Mouse (Mus musculus) spleen, adult 12 weeks (tissue): ENCODE results near the gene Olfr130.

Experiments
- DNase-seq: peaks from one replicate; pipeline ENCODE4 v3.0.0; 2022; ENCODE audit warnings: low spot score

Gene Olfr130

GRCm38 (mm10) chr17:38063621-38064020 lies at the start of gene Olfr130:
Gene Olfr130, plus strand, starts transcription at chr17:38063921.
- no peak for DNase-seq

GRCm38 (mm10) chr17:38016341-38016740 lies 47.4 kb upstream of the Olfr130 start:
- no peak for DNase-seq

- no peak for DNase-seq
Measured at GRCm38 (mm10) chr17:38026297-38026696, 37.4 kb upstream of the Olfr130 start.

GRCm38 (mm10) chr17:38059979-38060378 lies 3.7 kb upstream of the Olfr130 start, which contains the start of gene Olfr129:
Gene Olfr129, minus strand, starts transcription at chr17:38060079.
- DNase-seq = no peak

GRCm38 (mm10) chr17:38082364-38082763 lies 18.6 kb downstream of the Olfr130 start:
- DNase-seq = no peak

GRCm38 (mm10) chr17:38088593-38088992 lies 24.9 kb downstream of the Olfr130 start, which contains the start of gene Olfr131:
Gene Olfr131, minus strand, starts transcription at chr17:38088693.
- no peak for DNase-seq
